Mouse (Mus musculus): ENCODE data around the gene Folr2. TPM values are rescaled to one million over a fixed set of nuclear protein-coding genes. Genes with fewer than 3 reads are reported as not detected.

Folr2 gene
- polyA plus RNA-seq, 2 experiments: 4.2 to 7.4 TPM

DNA sequence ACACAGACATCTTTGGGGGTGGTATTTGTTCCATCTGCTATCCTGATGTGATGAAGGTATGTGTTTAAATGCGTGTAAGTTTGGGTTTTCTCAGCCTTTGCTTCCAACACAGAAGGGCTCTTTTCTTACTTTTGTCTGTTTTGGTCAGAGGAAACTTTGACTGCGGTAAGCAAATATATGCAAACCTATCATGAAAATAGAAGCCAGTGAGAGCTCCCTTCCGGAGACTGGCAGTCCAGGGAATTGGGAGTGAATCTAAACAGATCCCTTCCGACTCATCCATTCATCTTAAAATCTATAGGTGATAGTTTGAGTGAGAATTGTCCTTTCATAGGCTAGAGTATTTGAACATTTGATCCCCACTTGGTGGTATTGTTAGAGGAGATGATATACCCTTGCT lies 31.5 kb upstream of the Folr2 start:
- no peak overlapping the region for H3K9ac ChIP-seq (replicated peaks)
- H3K9me3 ChIP-seq (ENCODE audit: control insufficient read depth, low read length): no peaks in the 10 kb centered on the region
- 56% methylated on average over 4 of the region's 4 CpGs for WGBS (ENCODE audit: insufficient replicate concordance)
- no peaks in the 10 kb centered on the region for H3K27me3 ChIP-seq (ENCODE audit: control insufficient read depth, insufficient read depth, low read length)
- no peak overlapping the region for H3K27ac ChIP-seq
- H3K4me2 ChIP-seq (ENCODE audit: low read depth): no peak overlapping the region
- no peaks in the 10 kb centered on the region for H3K4me1 ChIP-seq (replicated peaks; ENCODE audit: control insufficient read depth in 2 of 2, insufficient read depth in 2 of 2, low read length in 1 of 2)
- TF ChIP-seq CTCF (IDR thresholded peaks at IDR 0.05; ENCODE audit: low read depth) (no peak), EP300 (IDR thresholded peaks at IDR 0.05; ENCODE audit: low read depth) (no peak)
- DNase-seq (ENCODE audit: low read depth in 3 of 3, low spot score in 3 of 3): no peak
- no peaks in the 10 kb centered on the region for H3K36me3 ChIP-seq (replicated peaks; ENCODE audit: control insufficient read depth, insufficient read depth, low read depth)
- H3K4me3 ChIP-seq (ENCODE audit: insufficient read depth in 1 of 2, low read depth in 2 of 2, low read length in 2 of 2): no peak overlapping the region
- ATAC-seq (ENCODE audit: insufficient read depth): no peak

DNA sequence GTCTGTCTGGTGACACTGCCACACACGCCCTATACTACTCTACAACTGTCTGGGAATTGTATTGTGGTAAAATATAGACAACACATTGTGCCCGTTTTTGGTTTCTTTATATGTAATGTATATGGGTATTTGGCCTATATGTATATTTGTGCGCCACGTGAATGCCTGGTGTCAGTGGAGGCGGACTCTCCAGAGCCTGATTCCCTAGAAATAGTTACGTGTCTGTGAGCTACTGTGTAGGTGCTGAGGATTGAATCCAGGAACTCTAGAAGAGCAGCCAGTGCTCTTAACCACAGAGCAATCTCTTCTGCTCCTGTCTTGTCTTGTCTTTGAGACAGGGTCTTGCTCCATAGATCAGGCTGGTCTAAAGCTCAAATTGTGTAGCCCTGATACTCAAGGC lies 29.3 kb upstream of the Folr2 start:
- H3K9ac ChIP-seq (replicated peaks): no peak overlapping the region
- H3K4me3 ChIP-seq (ENCODE audit: insufficient read depth in 1 of 2, low read depth in 2 of 2, low read length in 2 of 2): no peak overlapping the region
- no peaks in the 10 kb centered on the region for H3K27me3 ChIP-seq (ENCODE audit: control insufficient read depth, insufficient read depth, low read length)
- ATAC-seq (ENCODE audit: insufficient read depth) (no peak), DNase-seq (ENCODE audit: low read depth in 3 of 3, low spot score in 3 of 3) (no peak)
- no peak overlapping the region for H3K4me2 ChIP-seq (ENCODE audit: low read depth)
- 65% methylated on average over 6 of the region's 6 CpGs for WGBS (ENCODE audit: insufficient replicate concordance)
- H3K4me1 ChIP-seq (replicated peaks; ENCODE audit: control insufficient read depth in 2 of 2, insufficient read depth in 2 of 2, low read length in 1 of 2): no peaks in the 10 kb centered on the region
- no peak overlapping the region for H3K27ac ChIP-seq
- TF ChIP-seq CTCF (IDR thresholded peaks at IDR 0.05; ENCODE audit: low read depth) (no peak), EP300 (IDR thresholded peaks at IDR 0.05; ENCODE audit: low read depth) (no peak)
- H3K36me3 ChIP-seq (replicated peaks; ENCODE audit: control insufficient read depth, insufficient read depth, low read depth): no peaks in the 10 kb centered on the region
- no peaks in the 10 kb centered on the region for H3K9me3 ChIP-seq (ENCODE audit: control insufficient read depth, low read length)

DNA sequence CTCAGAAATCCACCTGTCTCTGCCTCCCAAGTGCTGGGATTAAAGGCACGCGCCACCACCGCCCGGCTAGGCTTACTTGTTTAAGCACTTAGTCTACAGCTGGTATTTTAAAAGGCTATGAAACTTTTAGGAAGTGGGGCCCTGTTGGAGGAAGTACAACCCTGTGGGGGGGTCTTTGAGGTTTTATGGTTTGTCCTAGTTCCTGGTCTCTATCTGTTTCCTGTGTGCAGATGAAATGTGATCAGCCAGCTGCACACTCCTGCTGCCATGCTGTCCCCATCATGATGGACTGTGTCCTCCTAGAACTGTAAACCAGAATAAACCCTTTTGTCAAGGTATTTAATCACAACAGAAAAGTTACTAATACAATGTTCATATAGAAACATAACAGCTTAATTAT lies 27.2 kb upstream of the Folr2 start:
- H3K4me1 ChIP-seq (replicated peaks; ENCODE audit: control insufficient read depth in 2 of 2, insufficient read depth in 2 of 2, low read length in 1 of 2): no peaks in the 10 kb centered on the region
- DNase-seq (ENCODE audit: low read depth in 3 of 3, low spot score in 3 of 3): no peak
- no peaks in the 10 kb centered on the region for H3K9me3 ChIP-seq (ENCODE audit: control insufficient read depth, low read length)
- no peak overlapping the region for H3K4me3 ChIP-seq (ENCODE audit: insufficient read depth in 1 of 2, low read depth in 2 of 2, low read length in 2 of 2)
- no peak overlapping the region for H3K4me2 ChIP-seq (ENCODE audit: low read depth)
- TF ChIP-seq EP300 (IDR thresholded peaks at IDR 0.05; ENCODE audit: low read depth) (no peak), CTCF (IDR thresholded peaks at IDR 0.05; ENCODE audit: low read depth) (no peak)
- H3K27ac ChIP-seq: no peak overlapping the region
- ATAC-seq (ENCODE audit: insufficient read depth): no peak
- no peaks in the 10 kb centered on the region for H3K36me3 ChIP-seq (replicated peaks; ENCODE audit: control insufficient read depth, insufficient read depth, low read depth)
- no peak overlapping the region for H3K9ac ChIP-seq (replicated peaks)
- 84% methylated on average over 4 of the region's 4 CpGs for WGBS (ENCODE audit: insufficient replicate concordance)
- no peaks in the 10 kb centered on the region for H3K27me3 ChIP-seq (ENCODE audit: control insufficient read depth, insufficient read depth, low read length)

DNA sequence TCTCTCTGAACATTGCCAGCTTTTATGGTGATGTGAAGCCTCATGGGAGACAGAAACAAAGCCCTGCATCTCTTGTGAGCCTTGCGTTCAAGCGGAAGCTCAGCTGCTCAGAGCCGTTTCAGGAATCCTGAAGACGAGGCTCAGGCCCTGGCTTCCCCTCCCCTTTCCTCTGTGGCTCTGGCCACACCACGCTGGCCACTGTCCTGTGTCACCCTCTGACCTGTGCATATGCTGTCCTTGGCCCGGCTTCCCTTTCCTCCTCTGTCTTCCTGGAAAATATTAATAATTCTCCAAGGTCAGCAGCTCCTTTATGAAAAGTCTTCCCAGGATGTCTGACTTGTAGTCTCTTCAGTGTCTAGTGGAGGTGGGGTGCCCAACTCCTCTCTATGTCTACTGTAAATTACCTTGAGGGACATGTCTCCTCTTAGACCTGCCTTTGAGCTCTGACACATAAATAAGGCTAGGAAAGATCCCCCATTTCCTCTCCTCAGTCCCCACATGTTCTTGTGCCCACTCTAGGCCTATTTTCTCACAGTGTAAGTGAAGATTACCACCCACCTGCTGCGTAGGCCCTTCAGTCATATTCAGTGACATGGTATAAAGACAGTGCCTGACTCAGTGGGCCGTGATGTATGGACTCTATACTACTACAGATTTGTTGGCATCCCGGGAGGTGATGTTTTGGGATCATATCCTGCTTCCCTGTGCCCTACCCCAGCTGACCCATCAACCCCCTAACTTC lies 25.6 kb upstream of the Folr2 start:
- Histone ChIP-seq H3K36me3 (replicated peaks; ENCODE audit: control insufficient read depth, insufficient read depth, low read depth) (no peaks in the 10 kb centered on the region), H3K4me3 (ENCODE audit: insufficient read depth in 1 of 2, low read depth in 2 of 2, low read length in 2 of 2) (no peak overlapping the region), H3K9me3 (ENCODE audit: control insufficient read depth, low read length) (no peaks in the 10 kb centered on the region), H3K9ac (replicated peaks) (no peak overlapping the region), H3K4me1 (replicated peaks; ENCODE audit: control insufficient read depth in 2 of 2, insufficient read depth in 2 of 2, low read length in 1 of 2) (no peaks in the 10 kb centered on the region), H3K4me2 (ENCODE audit: low read depth) (no peak overlapping the region), H3K27me3 (ENCODE audit: control insufficient read depth, insufficient read depth, low read length) (no peaks in the 10 kb centered on the region), H3K27ac (no peak overlapping the region)
- DNase-seq (ENCODE audit: low read depth in 3 of 3, low spot score in 3 of 3) (no peak), ATAC-seq (ENCODE audit: insufficient read depth) (peak; percentile 43; the same call in 1 of the 2 replicates)
- WGBS (ENCODE audit: insufficient replicate concordance): 59% methylated on average over 9 of the region's 9 CpGs
- TF ChIP-seq CTCF (IDR thresholded peaks at IDR 0.05; ENCODE audit: low read depth) (no peak), EP300 (IDR thresholded peaks at IDR 0.05; ENCODE audit: low read depth) (no peak)

DNA sequence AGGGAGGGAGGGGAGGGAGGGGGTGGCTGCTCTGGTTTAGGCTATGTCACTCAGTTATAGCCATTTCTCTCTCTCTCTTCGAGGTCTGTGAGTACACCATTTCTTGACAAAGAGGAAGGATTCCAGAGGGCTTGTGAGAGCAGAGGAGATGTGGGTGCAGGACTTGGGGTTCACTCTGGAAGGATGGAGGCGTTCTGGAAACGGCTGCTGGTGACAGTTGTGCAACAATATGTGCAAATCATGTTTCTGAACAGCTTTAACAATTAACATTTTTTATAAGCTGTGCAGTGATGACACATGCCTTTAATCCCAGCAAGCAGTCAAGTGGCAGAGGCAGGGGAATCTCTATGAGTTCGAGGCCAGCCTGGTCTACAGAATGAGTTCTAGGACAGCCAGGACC lies 23.9 kb upstream of the Folr2 start:
- no peak for TF ChIP-seq CTCF (IDR thresholded peaks at IDR 0.05; ENCODE audit: low read depth)
- no peak for TF ChIP-seq EP300 (IDR thresholded peaks at IDR 0.05; ENCODE audit: low read depth)
- no peaks in the 10 kb centered on the region for H3K9me3 ChIP-seq (ENCODE audit: control insufficient read depth, low read length)
- H3K27me3 ChIP-seq (ENCODE audit: control insufficient read depth, insufficient read depth, low read length): no peaks in the 10 kb centered on the region
- no peak overlapping the region for H3K4me3 ChIP-seq (ENCODE audit: insufficient read depth in 1 of 2, low read depth in 2 of 2, low read length in 2 of 2)
- H3K36me3 ChIP-seq (replicated peaks; ENCODE audit: control insufficient read depth, insufficient read depth, low read depth): no peaks in the 10 kb centered on the region
- 52% methylated on average over 4 of the region's 4 CpGs for WGBS (ENCODE audit: insufficient replicate concordance)
- H3K4me1 ChIP-seq (replicated peaks; ENCODE audit: control insufficient read depth in 2 of 2, insufficient read depth in 2 of 2, low read length in 1 of 2): no peaks in the 10 kb centered on the region
- H3K4me2 ChIP-seq (ENCODE audit: low read depth): no peak overlapping the region
- ATAC-seq (ENCODE audit: insufficient read depth): no peak
- no peak for DNase-seq (ENCODE audit: low read depth in 3 of 3, low spot score in 3 of 3)
- no peak overlapping the region for H3K27ac ChIP-seq
- H3K9ac ChIP-seq (replicated peaks): no peak overlapping the region
